Mouse (Mus musculus): ENCODE data around the gene Lactb.

GRCm38 (mm10) chr9:66945161-66945560, 30.1 kb downstream of the Lactb start:
- no peak for TF ChIP-seq POLR2A (IDR thresholded peaks at IDR 0.05; ENCODE audit: extremely low read depth, insufficient read depth, low read length)
- TF ChIP-seq CTCF (IDR thresholded peaks at IDR 0.05; ENCODE audit: low read depth, low read length) = no peak
